In genomic region chr13:99099794-99100429, GRCm38 (mm10) we compare ENCODE assay signal across 10 mouse cellular contexts.
DNase-seq lines count a peak whose midpoint lies in the region; ATAC-seq and TF ChIP-seq lines count a peak whose summit lies in the region.
"Had no signal": no experiment of that assay in that cellular context is flagged by ENCODE, and none has a peak within 500 bp of the region (broad histone marks: within the 10 kb centered on the region; RNA-seq: fewer than 3 reads in every experiment).

No protein-coding gene starts in this region.

- H3K4me1 ChIP-seq in forebrain, embryonic 13.5 days: peaks cover 16% of the 10 kb centered on the region
- H3K4me1 ChIP-seq in liver, postnatal 0 days (ENCODE audit: insufficient read depth): peaks cover 20% of the 10 kb centered on the region
- peaks cover 11% of the 10 kb centered on the region; the same call in 1 of the 2 replicates for H3K4me1 ChIP-seq in olfactory bulb, adult 2 months (ENCODE audit: control insufficient read depth, insufficient read depth, low read length)
- H3K4me1 ChIP-seq: limb, embryonic 13.5 days had no signal

- peak; percentile 28; the same call in 1 of the 2 replicates for ATAC-seq in forebrain, embryonic 13.5 days
- ATAC-seq in liver, postnatal 0 days: no peak

- H3K36me3 ChIP-seq in forebrain, embryonic 13.5 days (ENCODE audit: poor library complexity, severe bottlenecking): no peaks in the 10 kb centered on the region
- H3K36me3 ChIP-seq in liver, postnatal 0 days (replicated peaks; ENCODE audit: insufficient read depth, low read length): no peaks in the 10 kb centered on the region
- H3K36me3 ChIP-seq: limb, embryonic 13.5 days had no signal

- H3K9me3 ChIP-seq in forebrain, embryonic 13.5 days (replicated peaks): no peaks in the 10 kb centered on the region
- H3K9me3 ChIP-seq in liver, postnatal 0 days (ENCODE audit: low read length): no peaks in the 10 kb centered on the region
- H3K9me3 ChIP-seq: limb, embryonic 13.5 days had no signal

- H3K9ac ChIP-seq in forebrain, embryonic 13.5 days: no peak overlapping the region
- no peak overlapping the region for H3K9ac ChIP-seq in liver, postnatal 0 days (replicated peaks)
- H3K9ac ChIP-seq: limb, embryonic 13.5 days had no signal

- TF ChIP-seq POLR2A in olfactory bulb, adult 2 months (IDR thresholded peaks at IDR 0.05; ENCODE audit: insufficient read depth, low read depth, low read length): no peak

- no peaks in the 10 kb centered on the region for H3K27me3 ChIP-seq in forebrain, embryonic 13.5 days
- H3K27me3 ChIP-seq in liver, postnatal 0 days (ENCODE audit: insufficient read depth, low read length): no peaks in the 10 kb centered on the region
- H3K27me3 ChIP-seq: limb, embryonic 13.5 days had no signal

- 35% methylated on average over 6 of the region's 6 CpGs for WGBS in forebrain, embryonic 13.5 days
- 46% methylated on average over 6 of the region's 6 CpGs for WGBS in liver, postnatal 0 days (ENCODE audit: insufficient replicate concordance)
- 32% methylated on average over 6 of the region's 6 CpGs for WGBS in olfactory bulb, adult 2 months

- peak overlapping the region; percentile 37; the same call in 1 of the 2 replicates for H3K27ac ChIP-seq in forebrain, embryonic 13.5 days
- peak overlapping the region; percentile 57 for H3K27ac ChIP-seq in liver, postnatal 0 days (ENCODE audit: low read depth)
- peak overlapping the region; percentile 74 for H3K27ac ChIP-seq in olfactory bulb, adult 2 months (ENCODE audit: insufficient read depth, low read depth, low read length)

- DNase-seq in layer of hippocampus, postnatal 36 days: peak; percentile 41 to 42
- no peak for DNase-seq in layer of hippocampus, adult 9-10 months (ENCODE audit: low spot score)
- DNase-seq in liver, postnatal 0 days: no peak
- no peak for DNase-seq in kidney, adult 9 months
- no peak for DNase-seq in cerebellum, adult 11 months
- no peak for DNase-seq in gastrocnemius, postnatal 25 days
- DNase-seq: kidney, adult 11 months had no signal

- H3K4me3 ChIP-seq in forebrain, embryonic 13.5 days: 0 out of 2 replicates have a peak overlapping the region, but pooled peaks have one; percentile 19
- H3K4me3 ChIP-seq in liver, postnatal 0 days (ENCODE audit: low read depth, low read length): peak overlapping the region; percentile 2; the same call in 1 of the 2 replicates
- no peak overlapping the region for H3K4me3 ChIP-seq in olfactory bulb, adult 2 months (ENCODE audit: insufficient read depth, low read depth, low read length)
- H3K4me3 ChIP-seq: limb, embryonic 13.5 days had no signal

- no peak for TF ChIP-seq EP300 in liver, postnatal 0 days (IDR thresholded peaks at IDR 0.05; ENCODE audit: low read depth)

- H3K4me2 ChIP-seq in forebrain, embryonic 13.5 days: peak overlapping the region; percentile 52
- peak overlapping the region; percentile 64 for H3K4me2 ChIP-seq in liver, postnatal 0 days (ENCODE audit: low read depth, low read length)

- no peak for TF ChIP-seq CTCF in liver, postnatal 0 days (IDR thresholded peaks at IDR 0.05; ENCODE audit: low read depth)
- no peak for TF ChIP-seq CTCF in olfactory bulb, adult 2 months (IDR thresholded peaks at IDR 0.05; ENCODE audit: insufficient read depth, low read depth, low read length)

Comparison
In these comparisons a context has a peak if more than half of its experiments do, and no peak if none do; other contexts are left out.
1. DNase-seq: peak in layer of hippocampus, postnatal 36 days (2 of 2); none in layer of hippocampus, adult 9-10 months (single experiment), liver, postnatal 0 days (single experiment), kidney, adult 9 months (single experiment), cerebellum, adult 11 months (single experiment) and gastrocnemius, postnatal 25 days (single experiment).
2. Peak in every context shown above with its lines, with median percentiles within 50 percentile points of each other: H3K27ac ChIP-seq.